Mouse (Mus musculus) small intestine, adult 2 months (tissue): Measurements from ENCODE around the gene Golph3l.

Experiments
- CTCF ChIP-seq: fragments of 200-500 bp; IDR thresholded peaks from 2 replicates; pipeline ENCODE4 v1.5.1; 2012; ENCODE audit warnings: low read depth, mild to moderate bottlenecking, control low read depth, inconsistent platforms, low read length, moderate library complexity, mixed read lengths; ENCODE audit not compliant: insufficient replicate concordance, insufficient read length; ENCODE audit errors: extremely low read depth
- POLR2A ChIP-seq: fragments of 200-500 bp; IDR thresholded peaks from 2 replicates; pipeline ENCODE4 v1.6.1; 2012; ENCODE audit warnings: low read depth, mild to moderate bottlenecking, control low read depth, inconsistent platforms, low read length, moderate library complexity

GRCm38 (mm10) chr3:95559437-95559836 lies 29.3 kb upstream of the Golph3l start, which contains the start of gene Hormad1:
- TF ChIP-seq CTCF: no peak
- TF ChIP-seq POLR2A: no peak
